Mouse (Mus musculus): ENCODE results near the gene AY358078. TPM values are rescaled to one million over a fixed set of nuclear protein-coding genes. Genes with fewer than 3 reads are reported as not detected.
"Not testable (repeated sequence)": the region's sequence is repeated elsewhere in the genome, so short reads cannot be mapped to it uniquely, and the experiment has no call there.

Gene AY358078
- not detected for total RNA-seq (2021)
- long read RNA-seq, experiment 1 = 0 reads
- long read RNA-seq, experiment 2 = 0 reads

- no peak for DNase-seq
Measured at GRCm38 (mm10) chr14:51799746-51800145, at the start of gene AY358078. AY358078 (plus strand) TSS chr14:51800046.

DNA sequence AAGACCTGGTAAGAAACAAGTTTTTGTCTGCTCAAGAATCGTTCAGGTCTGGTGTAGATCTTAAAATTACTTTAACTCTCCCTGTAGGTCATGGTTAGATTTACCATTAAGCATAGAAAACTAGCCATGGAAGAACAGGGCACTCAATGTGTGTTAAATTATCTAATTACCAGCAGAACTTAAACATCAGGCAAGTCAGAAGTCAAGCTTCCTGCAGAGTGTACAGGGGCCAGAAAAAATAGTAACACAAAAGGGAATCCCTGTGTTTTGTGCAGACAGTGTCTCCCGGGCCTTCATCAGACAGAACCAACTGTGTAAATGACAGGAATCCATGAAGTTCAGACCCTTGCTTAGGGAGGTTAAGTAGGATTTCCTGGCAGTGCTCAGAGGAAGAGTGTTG, 43.9 kb upstream of the AY358078 start:
- no peak for DNase-seq

DNA sequence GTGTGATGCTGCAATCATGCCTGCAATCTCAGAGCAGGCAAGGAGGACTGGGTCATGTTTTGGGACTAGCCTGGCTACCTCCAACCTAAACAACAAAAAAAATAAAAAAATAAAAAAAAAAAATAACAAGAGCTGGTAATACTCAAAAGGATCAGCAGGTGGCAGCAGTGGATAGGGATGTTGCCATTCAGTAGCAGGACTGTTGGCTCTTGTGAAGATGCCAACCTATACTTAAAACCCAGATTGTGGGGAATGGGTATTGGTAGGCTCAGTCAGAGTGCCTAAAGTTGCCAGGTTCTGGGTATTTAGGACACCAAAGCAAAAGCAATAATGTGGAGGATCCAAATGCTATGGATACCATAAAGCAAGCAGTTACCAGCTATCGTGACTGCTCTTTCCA, 28.5 kb upstream of the AY358078 start:
- DNase-seq = not testable (repeated sequence)

- no peak for DNase-seq
Measured at GRCm38 (mm10) chr14:51773490-51773889, 26.4 kb upstream of the AY358078 start, which contains the start of gene Ang4. Ang4 (minus strand) TSS chr14:51773590.

DNA sequence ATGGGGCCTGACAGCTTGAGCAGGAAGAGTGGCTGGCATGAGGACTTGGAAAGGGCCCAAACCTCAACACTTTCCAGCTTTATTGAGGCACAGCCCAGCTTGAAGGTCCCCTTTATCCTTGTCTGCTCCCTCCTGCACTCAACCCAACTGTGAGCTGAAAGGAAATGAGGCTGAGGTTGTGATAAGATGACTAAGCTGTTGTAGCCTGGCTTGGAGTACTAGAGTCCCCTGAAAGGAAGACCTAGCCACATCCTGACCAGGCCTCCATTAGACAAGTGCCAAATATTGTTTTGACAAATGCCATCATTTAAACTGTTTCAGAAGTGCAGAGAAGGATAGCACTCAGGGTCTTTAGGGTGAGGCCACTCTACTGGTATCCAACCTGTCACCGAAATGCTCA, 22.1 kb upstream of the AY358078 start:
- DNase-seq = no peak

DNA sequence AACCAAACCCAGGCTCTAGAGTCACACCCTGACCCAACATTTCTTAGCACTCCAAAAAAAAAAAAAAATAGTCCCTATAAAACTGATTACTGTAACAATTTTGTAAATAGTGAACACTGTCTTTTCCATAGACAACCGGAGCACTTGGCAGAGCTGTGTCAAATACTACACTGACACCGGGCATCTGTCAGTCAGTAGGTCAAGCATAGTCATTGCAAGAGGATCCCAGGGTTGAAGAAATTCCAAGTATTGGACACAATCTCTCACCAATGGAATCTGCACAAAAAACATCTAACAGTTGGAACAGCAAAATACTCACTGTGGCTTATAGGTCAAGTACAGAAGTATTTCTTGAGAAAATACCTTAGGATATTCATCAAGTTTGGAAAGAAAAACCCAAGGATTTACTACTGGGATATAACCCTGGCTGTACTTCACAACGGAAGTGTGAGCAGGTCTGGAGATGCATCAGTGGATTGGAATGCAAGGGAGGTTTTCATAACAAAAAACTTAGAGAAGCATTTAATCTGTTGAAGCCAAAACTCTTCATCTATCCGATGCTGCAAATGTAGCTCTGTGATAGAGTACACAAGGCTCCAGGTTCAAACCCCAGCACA, 20.9 kb upstream of the AY358078 start:
- DNase-seq = no peak

DNA sequence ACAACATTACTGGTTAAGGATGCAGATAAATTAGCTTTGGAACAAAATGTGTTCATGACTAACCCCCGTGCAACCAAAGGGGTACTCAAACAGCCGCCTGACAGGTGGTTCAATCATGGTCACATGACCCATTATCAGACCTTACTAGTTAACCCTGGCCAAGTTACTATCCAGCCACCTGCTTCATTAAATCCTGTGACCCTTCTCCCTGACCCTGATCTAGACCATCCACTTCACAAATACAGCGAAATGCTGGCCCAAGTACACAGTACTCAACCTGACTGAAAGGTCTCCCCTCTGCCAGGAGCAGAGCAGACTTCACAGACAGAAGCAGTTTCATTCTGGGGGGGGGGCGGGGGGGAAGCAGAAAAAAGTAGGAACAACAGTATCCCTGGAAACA, 13.5 kb upstream of the AY358078 start:
- DNase-seq = no peak

GRCm38 (mm10) chr14:51787061-51787460, 12.8 kb upstream of the AY358078 start:
- DNase-seq = no peak

DNA sequence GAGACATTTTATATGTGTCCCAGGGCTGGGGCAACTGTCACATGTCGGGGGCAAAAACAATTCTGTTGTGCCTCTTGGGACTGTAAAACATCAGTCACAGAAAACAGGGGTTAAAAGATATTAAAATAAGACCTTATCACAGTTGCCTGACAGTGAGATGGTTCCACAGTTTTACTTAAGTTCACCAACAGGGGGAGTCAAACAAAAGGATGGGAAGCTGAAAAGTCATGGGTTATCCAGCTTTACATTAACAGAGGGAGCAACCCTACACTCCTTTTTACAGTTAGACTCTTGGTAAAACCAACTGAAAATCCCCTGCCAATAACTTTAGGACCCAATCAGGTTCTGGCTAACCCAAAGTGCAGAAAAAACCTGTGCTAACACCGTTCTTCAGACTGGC, 10.7 kb upstream of the AY358078 start:
- DNase-seq = no peak

GRCm38 (mm10) chr14:51794106-51794505, 5.7 kb upstream of the AY358078 start:
- DNase-seq = no peak

DNA sequence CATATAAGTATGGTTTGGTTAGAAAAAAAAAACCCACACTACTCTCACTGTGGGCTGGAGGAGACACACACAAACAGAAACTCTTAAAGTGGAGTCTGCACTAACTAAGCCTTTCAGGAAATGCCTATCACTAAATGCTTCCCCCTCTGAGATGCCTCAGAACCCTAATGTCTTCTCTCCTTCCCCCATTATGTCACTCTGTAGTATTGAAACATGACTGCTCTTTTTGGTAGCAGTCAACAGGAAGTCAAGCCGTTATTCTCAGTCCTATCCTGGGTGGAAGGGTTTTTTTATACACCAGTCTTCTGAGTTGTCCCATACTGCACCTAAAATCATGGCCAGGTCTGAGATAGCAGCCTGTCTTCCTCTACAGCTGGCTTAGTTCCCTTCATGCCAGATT, 26.8 kb downstream of the AY358078 start:
- no peak for DNase-seq

- DNase-seq = not testable (repeated sequence)
Measured at GRCm38 (mm10) chr14:51827842-51828241, 28.0 kb downstream of the AY358078 start.

- no peak for DNase-seq
Measured at GRCm38 (mm10) chr14:51829188-51829587, 29.3 kb downstream of the AY358078 start.

DNA sequence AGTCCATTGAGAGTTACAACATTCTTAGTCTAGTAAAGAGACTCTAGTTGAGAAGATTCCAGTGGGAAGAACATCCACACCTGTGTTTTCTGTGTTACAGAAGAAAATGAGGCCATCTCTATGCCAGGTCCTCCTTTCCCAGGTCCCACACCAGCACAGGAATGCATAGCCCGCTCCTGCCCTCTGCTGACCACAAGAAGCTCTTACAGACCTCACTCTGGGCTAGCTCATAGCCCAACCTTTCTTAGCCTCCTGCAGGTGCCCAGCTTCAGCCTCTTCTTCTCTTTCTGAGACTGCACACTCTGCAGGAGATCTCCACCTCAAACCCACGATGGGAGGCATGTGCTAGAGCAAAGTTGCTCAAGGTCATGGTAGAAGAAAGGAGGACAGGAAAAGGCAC, 38.6 kb downstream of the AY358078 start:
- DNase-seq = not testable (repeated sequence)

- DNase-seq = no peak
Measured at GRCm38 (mm10) chr14:51842250-51842649, 42.4 kb downstream of the AY358078 start.

DNA sequence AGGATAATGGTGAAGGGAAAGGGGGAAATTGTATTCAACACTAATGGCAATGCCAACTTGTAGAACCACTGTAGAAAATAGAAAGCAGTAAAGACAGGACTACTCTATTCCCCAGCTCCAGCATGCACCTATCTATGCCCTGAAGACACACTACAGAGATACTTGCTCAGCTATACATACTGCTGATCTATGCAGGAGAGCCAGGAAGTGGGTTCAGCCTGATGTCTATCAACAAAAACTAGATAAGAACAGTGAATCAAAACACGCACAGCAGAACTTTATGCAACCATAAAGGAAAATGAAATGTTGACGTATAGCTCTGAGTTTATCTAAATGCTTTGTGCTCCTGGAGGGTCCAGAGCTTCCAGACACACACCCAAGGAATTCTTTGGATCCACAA, 42.9 kb downstream of the AY358078 start:
- DNase-seq = no peak

GRCm38 (mm10) chr14:51843882-51844281, 44.0 kb downstream of the AY358078 start:
- DNase-seq = no peak

DNA sequence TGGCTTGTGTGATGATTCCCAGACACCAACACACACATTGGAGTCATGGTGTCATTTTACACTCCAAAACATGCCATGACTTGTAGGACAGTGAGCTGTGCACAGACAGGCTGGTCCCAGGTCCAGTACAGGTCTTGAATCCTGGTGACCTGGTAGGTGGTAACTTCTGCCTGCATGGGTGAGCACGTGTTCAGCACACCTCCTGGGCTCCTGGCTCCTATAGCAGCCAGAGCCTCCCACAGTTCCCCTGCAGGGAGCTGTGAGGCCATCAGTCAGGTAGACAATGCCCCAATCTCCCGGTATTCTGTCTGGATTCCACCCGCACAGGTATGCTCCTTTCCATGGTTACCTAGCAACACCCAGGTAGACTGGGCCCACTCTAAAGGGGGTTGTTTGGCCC, 46.7 kb downstream of the AY358078 start:
- no peak for DNase-seq

GRCm38 (mm10) chr14:51851006-51851405, 51.2 kb downstream of the AY358078 start:
- DNase-seq = not testable (repeated sequence)

GRCm38 (mm10) chr14:51853399-51853798, 53.6 kb downstream of the AY358078 start, which contains the start of gene Ear6:
Ear6 (plus strand) TSS chr14:51853699.
- DNase-seq = no peak

DNA sequence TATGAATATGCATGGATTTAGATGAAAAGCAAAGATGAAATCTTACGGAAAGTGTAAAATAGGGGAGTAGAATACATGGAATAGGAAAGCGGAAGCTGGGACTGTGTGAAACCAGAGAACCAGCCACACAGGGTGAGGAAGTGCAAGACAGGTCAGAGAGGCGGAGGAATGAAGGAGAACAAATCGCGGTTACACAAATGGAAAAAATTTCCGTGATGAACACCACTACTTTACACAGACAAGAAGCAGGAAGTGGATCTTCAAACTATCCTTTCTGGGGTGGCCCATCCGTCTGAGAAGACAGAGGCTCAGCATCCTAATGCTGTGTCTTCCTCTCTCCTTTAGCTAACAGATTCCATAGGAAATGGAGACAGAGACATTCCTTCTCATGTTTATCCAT, 55.4 kb downstream of the AY358078 start:
- DNase-seq = not testable (repeated sequence)

GRCm38 (mm10) chr14:51863603-51864002, 63.8 kb downstream of the AY358078 start:
- not testable (repeated sequence) for DNase-seq

DNA sequence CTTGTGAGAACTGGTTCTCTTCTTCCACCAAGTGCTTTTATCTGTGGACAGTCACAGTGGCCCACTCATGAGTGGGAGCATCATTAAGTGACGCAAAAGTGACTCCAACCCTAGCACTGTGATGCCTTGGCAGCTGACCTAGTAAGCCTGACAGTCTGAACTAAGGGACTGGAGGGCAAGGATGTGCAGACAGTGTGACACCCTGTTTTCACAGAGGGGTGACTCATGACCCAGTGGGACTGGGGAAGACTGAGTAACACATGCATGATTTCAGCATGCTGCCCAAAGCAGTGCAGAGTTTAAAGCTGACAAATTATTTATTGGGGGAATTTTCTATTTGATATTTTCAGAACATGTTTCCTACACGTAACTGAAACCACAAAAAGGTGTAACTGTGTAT, 70.9 kb downstream of the AY358078 start:
- no peak for DNase-seq

- DNase-seq = no peak
Measured at GRCm38 (mm10) chr14:51871741-51872140, 71.9 kb downstream of the AY358078 start.
